Mouse (Mus musculus): Measurements from ENCODE around the gene Gm45140.

Gm45140 gene

GRCm38 (mm10) chr6:87739898-87740297 lies 95.7 kb downstream of the Gm45140 start:
- DNase-seq (ENCODE audit: low spot score) = no peak
